Mouse (Mus musculus) G1E-ER4 (cell line): ENCODE measurements around the gene Fam90a1a. TPM values are rescaled to one million over a fixed set of nuclear protein-coding genes. Genes with fewer than 3 reads are reported as not detected.

ENCODE experiments used
- GATA1 ChIP-seq: IDR thresholded peaks from one replicate; pipeline ENCODE4 v1.8.0; 2012; ENCODE audit warnings: low read length, inconsistent platforms
- polyA plus RNA-seq: library from polyadenylated mRNA; stranded (reverse); fragments of >175 nt; gene quantifications from 2 replicates; pipeline ENCODE4 v1.2.3, GENCODE M21; 2012

Gene Fam90a1a
- polyA plus RNA-seq, 1 experiment: not detected

DNA sequence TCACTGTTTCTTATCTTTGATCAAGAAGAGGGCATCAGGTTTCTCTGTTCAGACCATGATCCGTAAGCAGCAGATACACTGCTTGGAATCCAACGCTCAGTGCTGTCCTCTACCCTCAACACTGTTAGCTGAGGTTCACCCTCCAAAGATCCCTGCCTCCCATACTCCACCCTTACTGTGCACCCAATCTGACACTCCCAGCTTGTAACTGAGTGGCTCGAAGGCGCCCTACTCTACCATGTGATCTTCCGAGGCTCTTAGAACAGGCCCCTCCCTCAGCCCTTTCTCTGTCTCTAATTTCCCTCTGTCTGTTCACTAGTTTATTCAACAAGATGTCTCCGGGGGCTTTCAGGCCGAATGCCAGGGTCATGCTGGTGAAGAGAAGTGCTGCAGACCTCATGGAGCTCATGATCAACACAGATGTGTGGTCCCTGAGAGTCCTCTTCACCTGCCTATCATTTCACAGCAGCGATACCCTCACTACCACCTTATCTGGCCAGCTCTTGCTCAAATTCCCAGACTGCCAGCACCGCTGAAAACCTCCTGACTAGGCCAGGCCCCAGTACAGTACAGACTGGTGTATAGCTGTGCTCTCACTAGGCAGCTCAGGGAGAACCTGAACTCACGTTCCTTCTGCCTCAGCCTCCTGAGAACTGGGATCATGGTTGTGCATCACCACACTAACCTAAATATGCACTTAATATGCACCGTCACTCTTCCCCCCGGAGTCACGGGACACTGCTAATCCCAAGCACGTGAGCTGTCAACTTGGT lies 46.4 kb downstream of the Fam90a1a start:
- no peak for TF ChIP-seq GATA1

DNA sequence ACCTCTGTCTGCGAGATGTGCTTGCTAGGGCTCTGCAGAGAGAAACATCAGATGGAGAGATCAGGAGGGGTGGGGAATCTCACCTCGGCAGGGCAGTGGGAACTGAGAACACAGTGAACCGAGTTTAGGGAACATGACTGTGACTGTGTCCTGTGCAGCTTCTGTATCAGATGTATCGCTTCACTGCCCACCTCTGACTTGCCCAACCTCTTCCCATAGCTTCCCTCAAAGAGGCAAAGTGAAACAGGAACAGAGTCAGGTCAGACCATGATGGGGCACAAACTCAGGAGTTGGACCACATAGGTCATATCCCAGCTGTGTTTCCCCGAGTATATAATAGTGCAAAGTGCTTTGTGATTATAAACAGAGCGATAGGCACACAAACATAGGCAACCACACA lies 47.9 kb downstream of the Fam90a1a start:
- no peak for TF ChIP-seq GATA1

DNA sequence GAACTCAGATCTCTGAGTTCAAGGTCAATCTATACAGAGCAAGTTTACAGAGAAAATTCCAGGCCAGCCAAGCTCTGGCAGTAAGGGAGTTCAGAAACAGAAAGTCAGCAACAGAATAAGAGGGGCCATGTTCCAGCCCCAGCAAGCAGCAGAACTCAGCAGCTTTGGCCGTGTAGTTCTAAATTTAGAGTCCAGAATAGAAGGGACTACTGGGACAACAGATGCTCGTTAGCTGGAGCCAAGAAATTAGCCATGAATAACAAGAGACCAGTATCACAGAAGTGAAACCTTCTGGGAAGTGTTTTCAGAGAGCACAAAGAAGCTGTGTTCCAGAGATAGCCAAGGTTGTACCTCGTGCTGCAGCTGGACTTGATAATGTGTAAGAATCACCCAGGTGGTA lies 50.9 kb downstream of the Fam90a1a start:
- no peak for TF ChIP-seq GATA1

DNA sequence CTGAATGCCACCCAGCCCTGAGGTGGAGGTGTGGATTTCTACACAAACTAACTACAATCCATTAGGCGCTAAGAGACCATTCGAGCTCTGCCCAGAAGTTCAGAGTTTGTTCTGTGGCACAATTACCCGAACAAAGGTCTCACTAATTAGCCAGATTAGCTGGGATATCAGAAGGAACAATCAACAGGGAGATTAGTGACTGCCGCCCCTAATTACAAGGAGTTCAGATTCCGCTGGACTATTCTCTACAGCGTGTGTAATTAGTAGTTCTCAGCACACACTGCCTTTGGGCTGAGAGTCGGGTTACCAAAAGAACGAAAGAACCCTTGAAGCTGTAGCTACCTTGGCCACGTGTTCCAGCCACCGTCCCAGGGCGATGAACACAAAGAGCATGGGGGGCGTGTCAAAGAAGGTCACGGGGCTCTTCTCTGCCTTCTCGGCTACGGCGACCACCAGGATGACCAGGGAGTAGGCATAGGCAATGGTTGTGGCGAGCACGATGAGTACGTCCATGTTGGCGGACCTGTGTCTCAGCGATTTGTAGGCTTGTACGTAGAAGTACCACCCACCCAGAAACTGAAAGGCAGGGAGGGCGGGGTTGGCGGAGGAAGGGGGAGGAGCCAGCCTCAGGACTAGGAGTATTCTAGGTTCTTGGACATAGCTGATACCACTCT lies 54.7 kb downstream of the Fam90a1a start:
- no peak for TF ChIP-seq GATA1

Other genes with a start within 250 kb of the Fam90a1a start
- gene Defa24, start 224.2 kb upstream of the Fam90a1a start, polyA plus RNA-seq: not detected in 2 replicates
- not detected in 2 replicates for gene Defb50, start 135.2 kb upstream of the Fam90a1a start, polyA plus RNA-seq
- not detected in 2 replicates for gene Defb2, start 118.8 kb upstream of the Fam90a1a start, polyA plus RNA-seq
- gene Defb10, start 99.8 kb upstream of the Fam90a1a start, polyA plus RNA-seq: not detected in 2 replicates
- not detected in 2 replicates for gene Defb9, start 73.3 kb upstream of the Fam90a1a start, polyA plus RNA-seq
- not detected in 2 replicates for gene Defb11, start 52.3 kb upstream of the Fam90a1a start, polyA plus RNA-seq
- gene Defb15, start 26.0 kb upstream of the Fam90a1a start, polyA plus RNA-seq: not detected in 2 replicates
- not detected in 2 replicates for gene Defb35, start 20.4 kb upstream of the Fam90a1a start, polyA plus RNA-seq
- not detected in 2 replicates for gene Defb13, start 12.0 kb upstream of the Fam90a1a start, polyA plus RNA-seq
- not detected in 2 replicates for gene Ccdc70, start 11.1 kb downstream of the Fam90a1a start, polyA plus RNA-seq
- 15.2 and 15.5 TPM in 2 replicates for gene Atp7b, start 101.6 kb downstream of the Fam90a1a start, polyA plus RNA-seq
- 0.48 and 0.80 TPM in 2 replicates for gene Alg11, start 102.0 kb downstream of the Fam90a1a start, polyA plus RNA-seq
- gene Nek5, start 166.3 kb downstream of the Fam90a1a start, polyA plus RNA-seq: not detected in 2 replicates
- 2.5 and 3.1 TPM in 2 replicates for gene Nek3, start 207.7 kb downstream of the Fam90a1a start, polyA plus RNA-seq
- gene Ckap2, start 227.1 kb downstream of the Fam90a1a start, polyA plus RNA-seq: 6.7 and 10.0 TPM in 2 replicates
- gene Vps36, start 234.1 kb downstream of the Fam90a1a start, polyA plus RNA-seq: 9.0 and 12.8 TPM in 2 replicates